Mouse (Mus musculus) liver, embryonic 14.5 days (tissue): ENCODE measurements at regions not wholly inside any gene's neighbourhood (a gene's known extent, or its start where the extent isn't known, plus 50 kb on each side); places are given as distances from the start of the nearest gene placed in this dataset.
A peak's percentile ranks its signal among the peaks of the same experiment; 100 is the strongest.

ENCODE experiments used
- ATAC-seq: fragments of 200-750 bp; cut with Nextera tagmentation; 2 replicates; pipeline ENCODE4 v1.8.0; 2017; ENCODE audit warnings: moderate number of reproducible peaks, mild to moderate bottlenecking, moderate library complexity; ENCODE audit not compliant: insufficient read depth
- DNase-seq, 3 experiments: peaks; one replicate each; pipeline ENCODE4 v3.0.0-alpha.2; 2012 to 2013; ENCODE audit warnings: low read depth in 3 of 3, low spot score in 3 of 3
- H3K27ac ChIP-seq: fragments of 300-500 bp; sonication (generic); 2 replicates; pipeline ENCODE4 v1.5.1; 2014; ENCODE audit warnings: moderate library complexity, mild to moderate bottlenecking, control low read depth, inconsistent platforms
- H3K27me3 ChIP-seq: fragments of 300-500 bp; sonication (generic); 2 replicates; pipeline ENCODE4 v1.6.1; 2014; ENCODE audit warnings: mild to moderate bottlenecking, low read length, moderate library complexity; ENCODE audit not compliant: control insufficient read depth, insufficient read depth
- H3K36me3 ChIP-seq: fragments of 300-500 bp; sonication (generic); replicated peaks from 2 replicates; pipeline ENCODE4 v1.6.1; 2014; ENCODE audit warnings: low read depth; ENCODE audit not compliant: control insufficient read depth, insufficient read depth
- H3K4me1 ChIP-seq, 2 experiments: fragments of 200-500 bp in 1 of 2; fragments of 300-500 bp in 1 of 2; sonication (generic) in 1 of 2; replicated peaks; 2 replicates each; pipeline ENCODE4 v1.6.1; 2012 to 2014; ENCODE audit warnings: antibody characterized with exemption in 1 of 2, inconsistent platforms in 1 of 2, low read length in 1 of 2; ENCODE audit not compliant: control insufficient read depth in 2 of 2, insufficient read depth in 2 of 2
- H3K4me2 ChIP-seq: fragments of 300-500 bp; sonication (generic); 2 replicates; pipeline ENCODE4 v1.6.1; 2014; ENCODE audit warnings: low read depth, mild to moderate bottlenecking, control low read depth, moderate library complexity
- H3K4me3 ChIP-seq, 2 experiments: fragments of 200-500 bp in 1 of 2; fragments of 300-500 bp in 1 of 2; sonication (generic) in 1 of 2; 2 replicates each; pipeline ENCODE4 v1.5.1; 2012 to 2014; ENCODE audit warnings: low read depth in 2 of 2, low read length in 2 of 2, mild to moderate bottlenecking in 2 of 2, control low read depth in 1 of 2, inconsistent platforms in 1 of 2, moderate library complexity in 1 of 2; ENCODE audit not compliant: insufficient read depth in 1 of 2
- H3K9ac ChIP-seq: fragments of 300-500 bp; sonication (generic); replicated peaks from 2 replicates; pipeline ENCODE4 v1.6.1; 2014; ENCODE audit warnings: mild to moderate bottlenecking, control low read depth, moderate library complexity
- H3K9me3 ChIP-seq: fragments of 300-500 bp; sonication (generic); 2 replicates; pipeline ENCODE4 v1.6.1; 2016; ENCODE audit warnings: low read length, mixed read lengths; ENCODE audit not compliant: control insufficient read depth
- CTCF ChIP-seq: IDR thresholded peaks from 2 replicates; pipeline ENCODE4 v1.5.1; 2016; ENCODE audit warnings: antibody characterized with exemption, low read depth, control low read depth
- EP300 ChIP-seq: IDR thresholded peaks from 2 replicates; pipeline ENCODE4 v1.6.1; 2016; ENCODE audit warnings: antibody characterized with exemption, low read depth
- WGBS: fragments of 180-500 bp; shearing (Covaris S2); extraction: QIAGEN DNeasy Blood & Tissue Kit; methylation state at CpG from one replicate; pipeline ENCODE4 v1.1.7; 2014; ENCODE audit not compliant: insufficient replicate concordance; 5-methylcytosine and 5-hydroxymethylcytosine counted together

DNA sequence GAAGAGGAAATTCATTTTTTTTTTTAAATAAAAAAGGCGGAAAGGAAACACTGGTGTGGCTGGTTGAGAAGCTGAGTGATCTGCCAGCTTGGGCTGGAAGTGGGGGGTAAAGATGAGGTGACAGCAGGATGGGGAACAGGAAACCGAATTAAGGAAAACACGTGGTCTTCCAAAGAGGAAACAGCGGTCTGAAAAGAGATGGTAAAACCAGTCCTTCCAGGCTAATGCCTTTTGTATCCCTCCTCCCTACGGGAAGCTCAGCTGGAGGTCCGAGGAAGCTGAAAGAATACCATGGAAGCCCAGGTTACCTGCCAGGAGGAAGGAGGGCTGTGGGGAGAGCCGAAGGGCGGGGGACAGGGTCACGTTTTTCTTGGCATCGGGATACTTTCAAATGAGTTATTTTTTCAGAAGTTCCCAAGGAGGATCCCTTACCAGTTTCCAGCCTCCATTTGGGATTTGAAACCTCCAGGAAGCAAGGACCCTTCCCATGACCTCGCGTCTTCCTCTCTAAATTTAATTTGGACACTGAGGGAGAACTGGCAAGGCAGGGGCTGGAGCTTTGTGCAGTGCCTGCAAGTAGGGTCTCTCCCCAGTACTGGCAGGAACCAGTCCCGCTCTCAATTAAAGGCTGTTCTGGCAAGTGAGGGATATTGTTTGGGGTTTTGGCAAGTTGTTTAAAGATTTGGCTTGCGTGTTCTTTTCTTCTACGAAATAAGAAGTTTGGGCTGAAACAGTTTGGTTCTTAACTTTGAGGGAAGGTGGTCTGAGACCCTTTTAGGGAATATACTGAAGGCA, 203.6 kb upstream of the Ankrd55 start:
- no peak for DNase-seq
- Histone ChIP-seq H3K9me3 (no peaks in the 10 kb centered on the region), H3K27ac (no peak overlapping the region), H3K4me3 (no peak overlapping the region), H3K36me3 (no peaks in the 10 kb centered on the region), H3K9ac (no peak overlapping the region), H3K27me3 (peaks cover 25% of the 10 kb centered on the region), H3K4me2 (no peak overlapping the region), H3K4me1 (peaks cover 7 to 17% of the 10 kb centered on the region in 2 experiments)
- no peak for ATAC-seq
- no peak for TF ChIP-seq CTCF
- no peak for TF ChIP-seq EP300
- 19% methylated on average over 15 of the region's 15 CpGs for WGBS

DNA sequence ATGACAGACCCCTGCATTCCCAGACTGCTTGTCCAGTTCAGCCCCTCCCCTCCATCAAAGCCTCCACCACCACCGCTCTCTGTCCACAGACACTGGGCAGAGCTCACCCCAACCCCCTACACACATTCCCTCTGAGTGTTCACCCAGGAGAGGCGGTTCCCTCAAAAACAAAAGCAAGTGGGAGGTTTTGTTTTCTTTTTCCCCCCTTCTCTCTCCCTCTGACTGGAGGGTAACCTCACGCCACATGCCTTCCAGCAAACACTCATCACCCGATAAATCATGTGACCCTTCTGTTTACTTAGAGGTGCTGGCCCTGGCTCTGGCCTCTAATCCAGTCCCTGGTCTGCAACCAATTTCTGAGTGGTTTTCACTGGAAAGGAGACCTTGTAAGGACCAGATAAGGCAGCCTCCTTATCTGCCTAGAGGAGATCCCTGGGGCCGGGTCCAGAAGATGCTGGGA, 199.9 kb upstream of the Ankrd55 start:
- 30% methylated on average over 5 of the region's 5 CpGs for WGBS
- TF ChIP-seq EP300: no peak
- TF ChIP-seq CTCF: no peak
- no peaks in the 10 kb centered on the region for H3K36me3 ChIP-seq
- ATAC-seq (peak; percentile 62), DNase-seq (peak in 1 of 3 experiments; percentile 26)
- H3K4me1 ChIP-seq: peaks cover 7 to 19% of the 10 kb centered on the region in 2 experiments
- no peak overlapping the region for H3K4me3 ChIP-seq
- H3K9me3 ChIP-seq: no peaks in the 10 kb centered on the region
- H3K4me2 ChIP-seq: no peak overlapping the region
- H3K9ac ChIP-seq: no peak overlapping the region; the same call in 1 of the 2 replicates
- peaks cover 25% of the 10 kb centered on the region for H3K27me3 ChIP-seq
- no peak overlapping the region for H3K27ac ChIP-seq

DNA sequence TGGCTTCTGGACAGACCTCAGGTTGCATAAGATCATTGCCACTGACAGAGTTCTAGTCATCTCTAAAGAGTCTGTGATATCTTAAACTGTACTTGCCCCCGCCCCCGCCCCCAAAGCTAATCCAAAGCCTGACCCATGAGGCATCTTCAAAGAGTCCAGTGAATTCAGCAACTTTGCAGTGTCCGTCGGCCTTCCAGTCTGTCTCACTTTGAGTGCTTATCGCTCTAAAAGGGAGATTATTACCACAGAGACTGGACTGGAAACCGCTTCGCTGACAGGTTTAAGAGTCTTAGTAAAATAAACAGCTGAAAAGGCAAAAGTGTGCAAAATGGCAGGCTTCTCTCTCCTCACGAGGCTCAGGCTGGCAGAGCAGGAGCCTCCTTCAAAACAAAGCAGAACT, 197.5 kb upstream of the Ankrd55 start:
- ATAC-seq (no peak), DNase-seq (no peak)
- peaks cover 5% of the 10 kb centered on the region; the same call in 1 of the 2 replicates for H3K27me3 ChIP-seq
- no peak overlapping the region for H3K4me3 ChIP-seq
- H3K4me1 ChIP-seq: peaks cover 7 to 13% of the 10 kb centered on the region in 2 experiments
- 69% methylated on average over 8 of the region's 8 CpGs for WGBS
- H3K9ac ChIP-seq: no peak overlapping the region
- H3K27ac ChIP-seq: no peak overlapping the region
- no peaks in the 10 kb centered on the region for H3K36me3 ChIP-seq
- H3K9me3 ChIP-seq: no peaks in the 10 kb centered on the region
- TF ChIP-seq CTCF (no peak), EP300 (no peak)
- H3K4me2 ChIP-seq: no peak overlapping the region

DNA sequence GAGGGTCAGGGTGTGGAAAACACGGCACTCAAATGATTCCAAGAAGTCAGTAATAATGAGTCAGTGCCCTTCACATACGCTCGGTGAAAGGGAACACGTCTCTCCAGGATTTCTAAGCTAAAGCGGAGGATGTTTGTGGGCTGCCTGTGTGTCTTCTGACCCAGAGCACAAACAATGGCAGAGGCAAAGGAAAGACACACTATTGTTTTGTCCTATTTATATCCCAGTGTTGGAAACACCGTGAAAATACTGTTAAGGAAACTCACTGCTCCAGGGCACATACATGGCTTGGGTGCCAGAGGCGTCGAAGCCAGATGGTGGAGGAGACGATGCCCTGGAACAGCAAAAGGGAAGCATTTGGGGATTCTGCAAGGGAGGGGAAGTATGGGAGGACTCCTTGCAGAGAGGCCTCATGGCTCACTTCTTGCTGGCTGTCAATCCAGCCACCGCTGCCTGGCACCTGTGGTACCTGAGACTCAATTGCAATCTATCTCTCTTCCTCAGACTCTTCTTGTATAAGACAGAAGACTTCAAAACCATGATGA, 192.6 kb upstream of the Ankrd55 start:
- Histone ChIP-seq H3K9ac (no peak overlapping the region), H3K4me2 (no peak overlapping the region), H3K36me3 (no peaks in the 10 kb centered on the region), H3K27me3 (peaks cover 16% of the 10 kb centered on the region), H3K4me1 (no peaks in the 10 kb centered on the region), H3K9me3 (no peaks in the 10 kb centered on the region), H3K27ac (no peak overlapping the region), H3K4me3 (no peak overlapping the region)
- DNase-seq: no peak
- WGBS: 61% methylated on average over 10 of the region's 10 CpGs
- ATAC-seq: no peak
- TF ChIP-seq CTCF: no peak
- TF ChIP-seq EP300: no peak

- ATAC-seq: no peak
- Histone ChIP-seq H3K9me3 (no peaks in the 10 kb centered on the region), H3K4me3 (no peak overlapping the region), H3K4me2 (peak overlapping the region; percentile 61), H3K4me1 (peaks cover 0 to 4% of the 10 kb centered on the region in 2 experiments; a peak in 2 of 4 replicates), H3K9ac (no peak overlapping the region), H3K27me3 (peaks cover 30% of the 10 kb centered on the region), H3K36me3 (no peaks in the 10 kb centered on the region), H3K27ac (no peak overlapping the region)
- 43% methylated on average over 7 of the region's 7 CpGs for WGBS
- no peak for TF ChIP-seq EP300
- no peak for TF ChIP-seq CTCF
- no peak for DNase-seq
These were observed 188.2 kb upstream of the Ankrd55 start for GRCm38 (mm10) chr13:112099953-112100591.
